Mouse (Mus musculus): ENCODE results near the gene Ropn1. TPM values are rescaled to one million over a fixed set of nuclear protein-coding genes. Genes with fewer than 3 reads are reported as not detected.
A peak's percentile ranks its signal among the peaks of the same experiment; 100 is the strongest.
"Not testable (repeated sequence)": the region's sequence is repeated elsewhere in the genome, so short reads cannot be mapped to it uniquely, and the experiment has no call there.

Ropn1 gene
- polyA plus RNA-seq, 1 experiment from 2014 or later = not detected

DNA sequence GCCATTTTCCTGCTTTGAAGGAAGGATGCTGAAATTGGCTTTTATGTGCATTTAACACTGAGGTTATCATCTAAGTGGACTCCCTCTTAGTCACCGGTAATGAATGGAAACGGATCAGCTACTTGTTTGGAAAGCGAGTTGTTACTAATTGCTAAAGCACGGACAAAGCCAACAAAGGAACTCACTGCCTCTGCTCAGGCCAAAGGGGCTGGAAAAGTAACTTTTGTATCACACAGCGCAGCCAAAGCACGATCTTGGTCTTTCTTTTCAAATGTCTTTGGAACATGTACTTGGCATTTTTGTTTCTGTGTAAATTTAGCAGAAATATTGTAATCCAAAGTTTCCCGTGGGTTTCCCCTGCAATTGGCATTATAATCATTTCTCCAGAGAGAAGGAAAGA, 22.2 kb downstream of the Ropn1 start:
- Histone ChIP-seq H3K4me1 (replicated peaks; ENCODE audit: control insufficient read depth, insufficient read depth, low read length) (no peaks in the 10 kb centered on the region), H3K4me2 (replicated peaks; ENCODE audit: low read depth, low read length) (no peak overlapping the region), H3K27ac (ENCODE audit: low read depth, low read length) (no peak overlapping the region), H3K9ac (ENCODE audit: low read depth, low read length) (no peak overlapping the region), H3K4me3 (ENCODE audit: low read depth, low read length) (no peak overlapping the region), H3K9me3 (ENCODE audit: control insufficient read depth, low read length) (no peaks in the 10 kb centered on the region), H3K27me3 (ENCODE audit: control insufficient read depth, insufficient read depth, low read length) (no peaks in the 10 kb centered on the region), H3K36me3 (ENCODE audit: control insufficient read depth, insufficient read depth, low read length) (no peaks in the 10 kb centered on the region)
- no peak for ATAC-seq (ENCODE audit: low FRiP score)
- 66% methylated on average over 7 of the region's 7 CpGs for WGBS
- DNase-seq (ENCODE audit: low spot score) = no peak

DNA sequence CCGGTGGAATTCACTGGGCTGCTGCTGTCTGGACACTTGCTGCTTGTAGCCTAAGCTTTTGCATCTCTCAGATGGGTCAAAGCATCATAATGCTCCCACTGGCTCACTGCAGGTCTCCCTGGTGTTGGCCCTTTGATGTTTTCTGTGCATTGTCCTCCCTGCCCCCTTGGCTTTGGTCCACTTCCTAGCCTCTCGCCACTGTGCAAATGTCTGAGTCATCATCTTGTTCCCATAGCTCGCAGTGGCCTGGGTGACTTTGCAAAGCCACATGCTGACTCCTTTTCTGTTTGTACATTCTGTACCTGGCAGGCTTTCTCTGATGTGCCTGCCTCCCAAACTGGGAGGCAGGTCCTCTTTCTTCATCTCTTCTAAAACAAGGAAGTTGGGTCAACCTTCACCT, 23.1 kb downstream of the Ropn1 start:
- Histone ChIP-seq H3K9me3 (ENCODE audit: control insufficient read depth, low read length) (no peaks in the 10 kb centered on the region), H3K27ac (ENCODE audit: low read depth, low read length) (no peak overlapping the region), H3K9ac (ENCODE audit: low read depth, low read length) (no peak overlapping the region), H3K36me3 (ENCODE audit: control insufficient read depth, insufficient read depth, low read length) (no peaks in the 10 kb centered on the region), H3K4me3 (ENCODE audit: low read depth, low read length) (no peak overlapping the region), H3K27me3 (ENCODE audit: control insufficient read depth, insufficient read depth, low read length) (no peaks in the 10 kb centered on the region), H3K4me2 (replicated peaks; ENCODE audit: low read depth, low read length) (no peak overlapping the region), H3K4me1 (replicated peaks; ENCODE audit: control insufficient read depth, insufficient read depth, low read length) (no peaks in the 10 kb centered on the region)
- DNase-seq (ENCODE audit: low spot score) (no peak), ATAC-seq (ENCODE audit: low FRiP score) (no peak)
- 67% methylated on average over 3 of the region's 3 CpGs for WGBS

DNA sequence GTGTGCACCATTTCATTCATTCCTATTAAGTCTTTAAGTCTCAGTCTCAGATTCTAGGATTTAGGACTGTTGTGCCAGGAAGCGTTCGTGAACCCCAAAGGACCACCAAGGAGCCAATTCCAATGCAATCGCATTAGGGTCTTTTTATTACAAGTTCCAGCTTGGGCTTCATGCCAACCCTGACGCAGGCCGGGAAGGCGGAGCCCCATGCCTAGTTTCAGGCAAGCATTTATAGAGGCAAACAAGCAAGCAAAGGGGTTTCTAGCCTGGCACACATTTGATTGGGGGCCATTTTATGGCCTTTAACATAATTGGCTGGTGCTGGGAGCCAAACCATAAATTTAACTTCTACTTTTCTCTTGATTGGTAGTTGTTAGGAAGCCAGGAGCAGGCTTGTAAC, 24.6 kb downstream of the Ropn1 start:
- Histone ChIP-seq H3K36me3 (ENCODE audit: control insufficient read depth, insufficient read depth, low read length) (no peaks in the 10 kb centered on the region), H3K9me3 (ENCODE audit: control insufficient read depth, low read length) (no peaks in the 10 kb centered on the region), H3K27ac (ENCODE audit: low read depth, low read length) (no peak overlapping the region), H3K9ac (ENCODE audit: low read depth, low read length) (no peak overlapping the region), H3K27me3 (ENCODE audit: control insufficient read depth, insufficient read depth, low read length) (no peaks in the 10 kb centered on the region), H3K4me2 (replicated peaks; ENCODE audit: low read depth, low read length) (no peak overlapping the region), H3K4me1 (replicated peaks; ENCODE audit: control insufficient read depth, insufficient read depth, low read length) (no peaks in the 10 kb centered on the region), H3K4me3 (ENCODE audit: low read depth, low read length) (no peak overlapping the region)
- DNase-seq (ENCODE audit: low spot score) = no peak
- ATAC-seq (ENCODE audit: low FRiP score) = no peak
- WGBS = 95% methylated on average over 6 of the region's 6 CpGs

DNA sequence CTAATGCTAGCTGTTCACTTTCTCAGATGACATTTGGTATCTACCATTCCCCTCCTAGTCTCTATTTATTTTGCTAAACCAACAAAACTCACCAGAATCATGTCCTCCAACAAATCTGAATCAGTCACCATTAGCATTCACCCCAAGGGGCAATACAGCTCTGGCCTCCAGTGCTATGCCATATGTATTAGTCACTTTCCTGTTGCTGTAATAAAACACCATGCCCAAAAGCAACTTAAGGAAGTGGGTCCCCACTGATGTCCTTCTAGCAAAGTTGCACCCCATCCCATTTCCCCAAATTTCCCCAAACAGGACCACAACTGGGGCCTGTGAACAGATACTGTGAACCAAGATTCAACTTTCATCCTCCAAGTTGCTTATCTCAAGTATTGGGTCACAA, 32.1 kb downstream of the Ropn1 start:
- no peak overlapping the region for H3K9ac ChIP-seq (ENCODE audit: low read depth, low read length)
- DNase-seq (ENCODE audit: low spot score) (no peak), ATAC-seq (ENCODE audit: low FRiP score) (no peak)
- no peak overlapping the region for H3K4me3 ChIP-seq (ENCODE audit: low read depth, low read length)
- H3K9me3 ChIP-seq (ENCODE audit: control insufficient read depth, low read length) = no peaks in the 10 kb centered on the region
- H3K27ac ChIP-seq (ENCODE audit: low read depth, low read length) = no peak overlapping the region
- no peak overlapping the region for H3K4me2 ChIP-seq (replicated peaks; ENCODE audit: low read depth, low read length)
- H3K36me3 ChIP-seq (ENCODE audit: control insufficient read depth, insufficient read depth, low read length) = no peaks in the 10 kb centered on the region
- H3K27me3 ChIP-seq (ENCODE audit: control insufficient read depth, insufficient read depth, low read length) = no peaks in the 10 kb centered on the region
- H3K4me1 ChIP-seq (replicated peaks; ENCODE audit: control insufficient read depth, insufficient read depth, low read length) = no peaks in the 10 kb centered on the region

DNA sequence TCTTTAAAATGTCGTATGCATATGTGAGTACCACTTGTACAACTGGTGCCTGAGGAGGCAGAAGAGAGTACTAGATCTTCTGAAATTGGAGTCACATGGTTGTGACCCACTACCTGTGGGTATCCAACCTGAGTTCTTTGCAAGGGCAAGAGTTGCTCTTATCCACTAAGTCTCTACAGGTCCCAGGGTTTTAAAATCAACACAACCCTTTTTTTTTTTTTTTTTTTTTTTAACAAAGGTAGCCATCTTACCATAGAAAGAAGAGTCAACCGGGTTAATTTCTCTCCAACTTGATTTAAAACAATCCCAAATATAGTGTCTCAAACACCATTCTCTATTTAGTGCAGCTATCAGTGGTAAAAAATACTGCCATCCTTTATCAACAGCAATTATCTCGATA, 40.2 kb downstream of the Ropn1 start:
- H3K4me2 ChIP-seq (replicated peaks; ENCODE audit: low read depth, low read length) = no peak overlapping the region
- H3K27ac ChIP-seq (ENCODE audit: low read depth, low read length) = no peak overlapping the region
- no peaks in the 10 kb centered on the region for H3K27me3 ChIP-seq (ENCODE audit: control insufficient read depth, insufficient read depth, low read length)
- ATAC-seq (ENCODE audit: low FRiP score) = peak; percentile 16; the same call in 1 of the 2 replicates
- H3K4me1 ChIP-seq (replicated peaks; ENCODE audit: control insufficient read depth, insufficient read depth, low read length) = no peaks in the 10 kb centered on the region; the same call in 1 of the 2 replicates
- WGBS = 80% methylated on average over 3 of the region's 3 CpGs
- no peaks in the 10 kb centered on the region for H3K9me3 ChIP-seq (ENCODE audit: control insufficient read depth, low read length)
- H3K4me3 ChIP-seq (ENCODE audit: low read depth, low read length) = peak overlapping the region; percentile 58; the same call in 1 of the 2 replicates
- no peak for DNase-seq (ENCODE audit: low spot score)
- H3K9ac ChIP-seq (ENCODE audit: low read depth, low read length) = no peak overlapping the region
- H3K36me3 ChIP-seq (ENCODE audit: control insufficient read depth, insufficient read depth, low read length) = no peaks in the 10 kb centered on the region

DNA sequence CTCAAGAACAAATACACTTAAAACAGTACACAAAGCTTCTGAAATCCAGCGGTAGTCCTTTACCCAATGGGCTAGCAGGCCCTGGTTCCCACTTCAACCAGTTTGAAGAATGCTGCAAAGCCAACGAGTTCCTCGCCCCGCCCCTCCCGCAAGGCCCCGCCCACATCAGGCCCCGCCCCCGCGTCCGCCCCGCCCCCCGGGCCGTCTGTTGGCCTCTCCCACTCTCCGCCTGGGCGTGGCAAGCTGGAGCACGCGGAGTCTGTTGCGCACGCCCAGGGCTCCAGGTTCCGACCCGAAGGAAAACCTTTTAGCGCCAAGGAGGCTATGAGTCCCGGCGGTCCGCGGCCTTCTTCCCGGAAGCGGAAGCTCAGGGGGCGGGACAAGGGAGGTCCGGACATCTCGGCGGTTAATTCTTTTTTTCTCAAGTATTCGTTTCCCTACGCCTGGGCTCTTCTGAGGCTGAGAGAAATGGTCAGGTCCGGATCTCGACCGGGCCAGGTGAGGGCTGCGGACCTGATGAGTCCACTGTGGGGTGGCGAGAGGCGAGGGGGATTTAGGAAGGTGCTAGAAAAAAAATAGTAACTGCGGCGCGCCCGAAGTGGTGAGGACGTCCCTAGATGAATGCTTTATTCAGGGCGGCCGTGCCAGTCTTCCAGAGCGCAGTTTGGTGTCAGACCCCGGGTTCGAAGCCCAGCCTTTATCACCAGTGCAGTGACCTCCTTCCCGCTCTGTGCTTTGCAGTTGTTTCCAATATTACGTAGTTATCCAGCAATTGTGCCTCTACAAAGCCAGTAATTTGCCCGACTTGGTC, 40.8 kb downstream of the Ropn1 start, which contains the start of gene Ccdc14:
Gene Ccdc14 (plus strand): TSS at position 283 of the 811 bp plus-strand sequence.
- ATAC-seq (ENCODE audit: low FRiP score) (peak; percentile 93), DNase-seq (ENCODE audit: low spot score) (peak; percentile 94)
- 1% methylated on average over 51 of the region's 53 CpGs for WGBS
- peak within 1 kb of the TSS; percentile 58 for H3K4me3 ChIP-seq (ENCODE audit: low read depth, low read length)
- H3K9me3 ChIP-seq (ENCODE audit: control insufficient read depth, low read length) = no peaks in the 10 kb centered on the region
- no peaks in the 10 kb centered on the region; the same call in 1 of the 2 replicates for H3K4me1 ChIP-seq (replicated peaks; ENCODE audit: control insufficient read depth, insufficient read depth, low read length)
- H3K27me3 ChIP-seq (ENCODE audit: control insufficient read depth, insufficient read depth, low read length) = no peaks in the 10 kb centered on the region
- H3K36me3 ChIP-seq (ENCODE audit: control insufficient read depth, insufficient read depth, low read length) = no peaks in the 10 kb centered on the region
- peak within 1 kb of the TSS; percentile 71 for H3K4me2 ChIP-seq (replicated peaks; ENCODE audit: low read depth, low read length)
- peak within 1 kb of the TSS; percentile 54; the same call in 1 of the 2 replicates for H3K27ac ChIP-seq (ENCODE audit: low read depth, low read length)
- peak within 1 kb of the TSS; percentile 67 for H3K9ac ChIP-seq (ENCODE audit: low read depth, low read length)

DNA sequence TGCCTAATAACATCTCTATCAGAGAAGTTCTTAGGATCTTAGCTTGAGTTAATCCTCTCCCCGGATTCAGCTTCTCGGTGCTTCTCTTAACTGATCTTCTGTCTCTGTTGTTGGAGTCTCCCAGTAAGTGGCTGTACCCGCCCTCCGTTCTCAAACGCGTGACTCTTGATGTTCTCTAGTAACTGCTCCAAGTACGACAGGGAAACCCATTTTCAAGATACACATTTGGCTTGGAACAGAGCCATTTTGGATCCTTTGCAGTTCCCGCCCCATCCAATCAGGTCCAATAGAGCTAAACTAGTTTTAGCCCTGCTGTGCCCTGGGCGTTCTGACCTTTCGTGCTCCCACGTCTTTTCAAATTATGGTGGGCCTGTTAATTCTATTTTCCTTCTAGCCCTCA, 41.4 kb downstream of the Ropn1 start:
- Histone ChIP-seq H3K9ac (ENCODE audit: low read depth, low read length) (peak overlapping the region; percentile 67), H3K27ac (ENCODE audit: low read depth, low read length) (no peak overlapping the region), H3K4me3 (ENCODE audit: low read depth, low read length) (peak overlapping the region; percentile 58), H3K4me1 (replicated peaks; ENCODE audit: control insufficient read depth, insufficient read depth, low read length) (no peaks in the 10 kb centered on the region; the same call in 1 of the 2 replicates), H3K4me2 (replicated peaks; ENCODE audit: low read depth, low read length) (peak overlapping the region; percentile 71), H3K36me3 (ENCODE audit: control insufficient read depth, insufficient read depth, low read length) (no peaks in the 10 kb centered on the region), H3K9me3 (ENCODE audit: control insufficient read depth, low read length) (no peaks in the 10 kb centered on the region), H3K27me3 (ENCODE audit: control insufficient read depth, insufficient read depth, low read length) (no peaks in the 10 kb centered on the region)
- no peak for ATAC-seq (ENCODE audit: low FRiP score)
- 10% methylated on average over 11 of the region's 11 CpGs for whole genome bisulfite sequencing
- DNase-seq (ENCODE audit: low spot score) = no peak

DNA sequence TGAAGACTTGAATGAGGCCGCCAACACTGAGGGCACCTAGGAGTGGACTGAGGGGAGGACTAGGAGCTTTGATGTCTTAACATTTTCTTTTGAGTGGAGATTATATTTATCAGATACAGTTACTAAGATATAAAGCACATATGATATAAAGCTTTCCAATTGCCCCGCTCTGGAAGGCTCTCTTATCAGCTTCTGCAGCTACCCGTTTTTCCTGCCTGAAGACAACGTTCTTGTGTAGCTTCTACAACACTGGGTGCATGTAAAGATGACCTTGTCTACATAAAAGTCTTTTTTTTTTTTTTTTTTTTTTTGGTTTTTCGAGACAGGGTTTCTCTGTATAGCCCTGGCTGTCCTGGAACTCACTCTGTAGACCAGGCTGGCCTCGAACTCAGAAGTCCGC, 44.8 kb downstream of the Ropn1 start:
- no peak for DNase-seq (ENCODE audit: low spot score)
- ATAC-seq (ENCODE audit: low FRiP score) = no peak
- no peak overlapping the region for H3K27ac ChIP-seq (ENCODE audit: low read depth, low read length)
- no peaks in the 10 kb centered on the region for H3K36me3 ChIP-seq (ENCODE audit: control insufficient read depth, insufficient read depth, low read length)
- H3K4me2 ChIP-seq (replicated peaks; ENCODE audit: low read depth, low read length) = no peak overlapping the region
- H3K9ac ChIP-seq (ENCODE audit: low read depth, low read length) = no peak overlapping the region
- no peaks in the 10 kb centered on the region; the same call in 1 of the 2 replicates for H3K4me1 ChIP-seq (replicated peaks; ENCODE audit: control insufficient read depth, insufficient read depth, low read length)
- 94% methylated on average over 6 of the region's 7 CpGs for WGBS
- no peaks in the 10 kb centered on the region for H3K9me3 ChIP-seq (ENCODE audit: control insufficient read depth, low read length)
- no peaks in the 10 kb centered on the region for H3K27me3 ChIP-seq (ENCODE audit: control insufficient read depth, insufficient read depth, low read length)
- no peak overlapping the region for H3K4me3 ChIP-seq (ENCODE audit: low read depth, low read length)

DNA sequence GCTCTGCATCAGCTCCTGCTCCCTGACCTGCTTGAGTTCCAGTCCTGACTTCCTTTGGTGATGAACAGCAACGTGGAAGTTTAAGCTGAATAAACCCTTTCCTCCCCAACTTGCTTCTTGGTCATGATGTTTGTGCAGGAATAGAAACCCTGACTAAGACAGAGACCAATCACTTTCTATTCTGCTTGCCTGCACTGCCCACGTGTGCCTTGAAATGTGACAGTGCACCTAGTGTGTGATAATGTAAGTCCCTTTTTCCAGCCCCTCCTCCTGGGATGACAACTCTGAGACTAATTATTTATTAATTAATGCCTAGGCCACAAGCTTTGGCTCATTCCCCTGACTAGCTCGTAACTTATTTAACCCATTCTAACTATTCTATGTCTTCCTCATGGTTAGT, 49.0 kb downstream of the Ropn1 start:
- ATAC-seq (ENCODE audit: low FRiP score); H3K36me3 ChIP-seq (ENCODE audit: control insufficient read depth, insufficient read depth, low read length); H3K4me1 ChIP-seq (replicated peaks; ENCODE audit: control insufficient read depth, insufficient read depth, low read length); H3K9ac ChIP-seq (ENCODE audit: low read depth, low read length); H3K4me2 ChIP-seq (replicated peaks; ENCODE audit: low read depth, low read length); DNase-seq (ENCODE audit: low spot score); H3K27ac ChIP-seq (ENCODE audit: low read depth, low read length); H3K9me3 ChIP-seq (ENCODE audit: control insufficient read depth, low read length); H3K27me3 ChIP-seq (ENCODE audit: control insufficient read depth, insufficient read depth, low read length); H3K4me3 ChIP-seq (ENCODE audit: low read depth, low read length): not testable (repeated sequence)
- WGBS = 76% methylated on average over 3 of the region's 3 CpGs

Measured in hindbrain, embryonic 11.5 days (tissue).